Mouse (Mus musculus) brain, adult 2 months (tissue): ENCODE results near the gene Nfya.

Experiments used
- DNase-seq: peaks from one replicate; pipeline ENCODE4 v3.0.0; 2011; ENCODE audit warnings: low read depth, low spot score

Gene Nfya

DNA sequence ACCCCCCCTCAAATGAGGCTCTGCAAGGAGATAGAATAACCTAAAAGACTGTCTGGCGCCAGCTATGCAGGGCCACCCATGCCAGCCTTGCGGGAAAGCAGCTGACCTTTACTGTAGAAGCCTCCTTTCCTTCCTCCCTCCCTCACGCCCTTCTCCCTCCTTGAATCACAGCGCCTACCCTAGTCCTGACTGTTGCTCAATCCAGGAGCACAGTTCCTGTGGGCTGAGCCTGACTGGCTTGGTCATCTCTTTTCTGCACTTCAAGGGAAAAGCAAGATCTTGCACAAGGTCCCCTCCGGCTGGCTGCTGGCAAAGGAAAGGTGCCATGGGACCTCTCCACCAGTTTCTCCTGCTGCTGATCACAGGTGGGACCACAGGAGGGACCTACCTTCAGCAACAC lies 63.5 kb downstream of the Nfya start, which contains the start of gene Trem2:
Gene Trem2 (plus strand): TSS at position 171 of the 400 bp plus-strand sequence.
- peak; percentile 63 for DNase-seq

DNA sequence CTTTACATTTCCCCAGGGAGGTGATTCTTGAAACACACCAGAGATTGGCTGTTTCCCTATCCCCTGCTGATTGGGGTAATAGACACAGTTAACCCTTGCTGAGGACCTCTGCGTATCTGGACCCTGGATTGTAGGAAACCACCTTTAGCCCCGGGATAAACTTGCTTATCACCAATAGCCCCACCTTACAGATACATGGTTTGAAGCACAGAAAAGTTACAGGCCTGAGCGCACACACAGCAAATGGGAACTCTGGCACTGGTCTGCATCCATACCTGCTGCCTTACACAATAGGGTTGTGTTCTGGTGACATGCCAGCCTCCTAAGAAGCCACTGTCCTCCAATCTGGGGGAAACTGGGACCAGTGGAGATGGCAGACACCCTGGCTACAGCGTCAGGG lies 63.9 kb downstream of the Nfya start:
- DNase-seq, result no peak

GRCm38 (mm10) chr17:48343065-48343464 lies 66.6 kb downstream of the Nfya start:
- DNase-seq, result no peak

- DNase-seq, result peak; percentile 40
Measured at GRCm38 (mm10) chr17:48341947-48342346, 67.8 kb downstream of the Nfya start.

DNA sequence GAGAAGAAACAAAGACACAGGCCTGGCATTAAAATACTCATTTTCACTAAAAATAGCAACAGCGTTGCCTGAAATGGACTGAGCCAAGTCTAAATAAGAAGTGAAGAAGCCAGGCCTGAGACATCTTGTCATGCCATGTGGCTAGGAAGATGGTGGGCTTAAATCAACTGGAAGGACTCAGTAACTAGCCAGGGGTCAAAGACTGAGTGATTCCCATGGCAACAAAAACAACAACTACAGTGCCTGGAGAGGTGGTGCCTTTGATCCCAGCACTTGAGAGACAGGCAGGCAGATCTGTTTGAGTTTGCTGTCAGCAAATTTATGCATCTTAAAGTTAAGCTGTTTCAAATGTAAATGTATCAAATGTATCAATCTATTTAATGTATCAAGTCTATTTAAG lies 69.4 kb downstream of the Nfya start:
- DNase-seq, result no peak
